Mouse (Mus musculus): ENCODE results near the gene Ncbp2.
A peak's percentile ranks its signal among the peaks of the same experiment; 100 is the strongest.

GRCm38 (mm10) chr16:31948345-31948774, at the start of gene Ncbp2, which contains the start of gene 0610012G03Rik:
- peak; percentile 43; the same call in 1 of the 2 replicates for TF ChIP-seq POLR2A (IDR thresholded peaks at IDR 0.05; ENCODE audit: control insufficient read depth, extremely low read depth, insufficient read depth, low read length, poor library complexity)
- TF ChIP-seq CTCF (IDR thresholded peaks at IDR 0.05; ENCODE audit: borderline replicate concordance, control insufficient read depth, extremely low read depth, insufficient read depth, low read length, poor library complexity) = peak; percentile 27; the same call in 1 of the 2 replicates
